Mouse (Mus musculus) lung, adult 2 months (tissue): ENCODE results near the gene Xpo6.

Experiments
- CTCF ChIP-seq: fragments of 200-500 bp; IDR thresholded peaks from 2 replicates; pipeline ENCODE4 v1.5.1; 2011; ENCODE audit warnings: mild to moderate bottlenecking, low read length, control low read depth; ENCODE audit not compliant: insufficient read depth
- POLR2A ChIP-seq: fragments of 200-500 bp; IDR thresholded peaks from 2 replicates; pipeline ENCODE4 v1.6.1; 2011; ENCODE audit warnings: low read depth, mild to moderate bottlenecking, control low read depth, low read length, borderline replicate concordance; ENCODE audit errors: extremely low read depth

- no peak for TF ChIP-seq CTCF
- TF ChIP-seq POLR2A: no peak
These were observed 49.7 kb upstream of the Xpo6 start for GRCm38 (mm10) chr7:126249986-126250385.
